Mouse (Mus musculus): ENCODE results near the gene Cd22.
"Not testable (repeated sequence)": the region's sequence is repeated elsewhere in the genome, so short reads cannot be mapped to it uniquely, and the experiment has no call there.

Cd22 gene

DNA sequence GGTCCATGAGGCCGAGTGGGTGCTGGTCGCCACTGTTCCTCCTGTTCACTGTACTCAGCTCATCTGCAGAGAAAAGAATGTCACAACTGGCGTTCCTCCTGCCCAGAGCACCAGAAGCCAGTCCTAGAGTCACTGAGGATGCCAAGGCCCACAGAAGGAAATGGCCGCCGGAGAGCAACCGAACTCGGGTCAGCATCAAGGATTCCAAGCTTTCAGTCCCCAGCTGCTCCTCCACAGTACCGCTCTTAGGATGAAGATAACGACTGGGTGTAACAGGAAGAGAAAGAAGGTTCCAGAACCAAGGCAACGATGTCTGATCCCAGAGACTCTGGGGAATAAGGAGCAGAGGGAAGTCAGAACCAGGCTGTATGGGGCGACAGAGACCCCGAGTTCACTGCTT, 18.7 kb downstream of the Cd22 start, which contains the start of gene Ffar1:
Gene Ffar1, minus strand, starts transcription at position 101 of the 400 bp plus-strand sequence.
- DNase-seq (ENCODE audit: low spot score): no peak

- peak; percentile 36 for DNase-seq (ENCODE audit: low spot score)
Measured at GRCm38 (mm10) chr7:30859635-30860402, 20.3 kb downstream of the Cd22 start.

- DNase-seq (ENCODE audit: low spot score): peak; percentile 29
Measured at GRCm38 (mm10) chr7:30859290-30859634, 20.9 kb downstream of the Cd22 start.

GRCm38 (mm10) chr7:30857746-30858145, 22.4 kb downstream of the Cd22 start:
- DNase-seq (ENCODE audit: low spot score): no peak

GRCm38 (mm10) chr7:30856078-30856477, 24.1 kb downstream of the Cd22 start, which contains the start of gene Ffar3:
TSS of gene Ffar3 (minus strand) at chr7:30856178.
- DNase-seq (ENCODE audit: low spot score): no peak

DNA sequence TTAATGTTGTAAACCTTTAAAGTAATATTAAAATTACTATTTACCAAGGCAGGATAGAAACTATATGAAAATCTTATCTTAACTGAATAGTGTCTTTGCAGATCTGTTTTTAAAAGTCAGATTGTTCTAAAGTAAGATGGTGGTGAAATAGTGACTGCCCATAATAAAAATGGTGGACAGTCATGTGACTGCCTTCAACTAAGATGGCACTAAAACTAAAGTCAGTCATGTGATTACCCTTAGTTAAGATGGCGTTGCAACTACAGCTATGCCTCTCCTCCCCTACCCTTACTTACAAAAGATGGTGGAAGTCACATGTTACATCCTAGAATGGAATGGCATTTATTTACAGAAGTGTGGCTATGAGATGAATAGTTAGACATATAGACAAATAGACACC, 28.7 kb downstream of the Cd22 start:
- no peak for DNase-seq (ENCODE audit: low spot score)

DNA sequence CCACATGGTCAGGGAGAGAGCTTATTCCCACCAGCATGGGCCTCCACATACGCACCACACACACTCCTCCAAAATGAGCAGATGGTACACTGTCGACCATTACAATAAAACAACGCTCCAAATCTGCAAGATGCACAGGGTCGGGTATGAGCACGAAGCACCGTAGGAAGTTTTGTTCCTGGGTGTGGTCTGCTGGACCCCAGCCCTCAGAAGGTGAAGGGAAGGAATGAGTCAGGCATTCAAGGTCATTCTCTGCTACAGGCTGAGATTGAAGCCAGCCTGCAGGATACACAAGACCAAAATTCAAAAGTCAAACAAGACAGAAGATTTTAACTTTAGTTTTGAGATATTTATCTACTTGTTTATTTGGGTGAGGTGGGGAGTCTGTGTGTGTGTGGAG, 32.2 kb downstream of the Cd22 start:
- DNase-seq (ENCODE audit: low spot score): no peak

DNA sequence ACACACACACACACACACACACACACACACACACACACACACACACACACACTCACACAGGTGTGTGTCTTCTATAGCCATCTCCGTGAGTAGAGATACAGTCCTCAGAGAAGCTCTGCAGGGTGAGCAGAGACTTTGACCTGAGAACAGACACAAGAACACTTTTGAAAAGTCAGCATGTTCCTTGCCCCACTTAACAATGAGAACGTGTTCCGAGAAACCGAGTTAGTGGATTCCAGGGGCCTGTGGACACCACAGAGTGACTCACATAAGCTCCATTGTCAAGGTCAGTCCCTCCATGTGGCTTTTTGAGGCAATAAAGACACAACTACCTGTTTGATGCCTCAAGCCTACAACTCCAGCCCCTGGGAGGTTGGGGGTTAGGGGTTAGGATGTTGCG, 32.8 kb downstream of the Cd22 start:
- DNase-seq (ENCODE audit: low spot score): no peak

DNA sequence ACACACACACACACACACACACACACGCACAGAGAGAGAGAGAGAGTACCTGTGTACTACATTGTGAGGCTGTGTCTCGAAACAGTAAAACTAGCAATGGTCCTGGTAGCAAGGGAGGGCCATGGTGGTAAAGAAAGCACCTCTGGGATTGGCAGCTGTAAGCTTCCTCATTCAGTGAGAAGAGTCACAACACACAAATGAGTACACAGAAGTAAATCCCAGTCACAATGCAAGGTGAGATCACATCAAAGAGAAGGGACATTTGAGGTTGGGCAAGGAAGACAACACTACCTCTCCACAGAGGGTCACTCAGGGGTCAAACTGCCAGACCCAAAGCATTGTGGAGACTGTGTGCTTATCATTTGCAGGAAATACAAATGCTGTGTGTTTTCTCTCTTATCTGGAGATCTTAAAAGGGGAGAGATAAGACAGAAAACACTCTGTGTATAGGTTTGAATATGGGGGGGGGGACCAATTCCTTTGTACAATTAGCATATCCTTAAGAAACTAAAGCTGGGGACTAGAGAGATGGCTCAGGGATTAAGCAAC, 33.6 kb downstream of the Cd22 start:
- no peak for DNase-seq (ENCODE audit: low spot score)

DNA sequence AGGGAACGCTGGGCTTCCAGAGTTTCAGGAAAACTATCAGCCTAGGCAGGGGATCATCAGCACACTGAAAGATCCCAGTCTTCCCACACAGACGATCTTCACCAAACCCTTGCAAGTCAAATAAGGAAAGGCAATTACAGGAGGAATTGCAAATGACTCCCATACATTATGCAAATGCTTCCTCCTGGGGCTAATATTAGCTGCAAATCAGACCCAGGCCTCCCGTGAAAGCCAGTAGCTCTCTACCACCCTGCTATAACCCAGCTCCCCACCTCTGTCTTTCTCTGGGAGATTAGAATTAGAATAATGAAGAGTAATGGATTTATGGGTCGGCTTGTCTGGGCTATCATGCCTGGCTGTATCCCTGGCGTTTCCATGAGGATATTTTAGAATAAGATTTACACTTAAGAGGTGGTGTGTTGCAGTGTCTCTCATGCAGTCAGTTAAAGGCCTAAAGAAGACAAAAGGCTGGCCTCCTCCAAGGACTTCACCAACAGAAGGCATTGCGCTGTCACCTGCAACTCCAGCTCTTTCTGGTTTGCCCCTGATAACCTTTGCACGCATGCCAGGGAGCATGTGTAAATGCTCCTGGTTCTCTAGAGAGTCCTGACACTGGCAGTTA, 35.4 kb downstream of the Cd22 start:
- DNase-seq (ENCODE audit: low spot score): no peak

- DNase-seq (ENCODE audit: low spot score): no peak
Measured at GRCm38 (mm10) chr7:30842092-30842491, 38.0 kb downstream of the Cd22 start.

DNA sequence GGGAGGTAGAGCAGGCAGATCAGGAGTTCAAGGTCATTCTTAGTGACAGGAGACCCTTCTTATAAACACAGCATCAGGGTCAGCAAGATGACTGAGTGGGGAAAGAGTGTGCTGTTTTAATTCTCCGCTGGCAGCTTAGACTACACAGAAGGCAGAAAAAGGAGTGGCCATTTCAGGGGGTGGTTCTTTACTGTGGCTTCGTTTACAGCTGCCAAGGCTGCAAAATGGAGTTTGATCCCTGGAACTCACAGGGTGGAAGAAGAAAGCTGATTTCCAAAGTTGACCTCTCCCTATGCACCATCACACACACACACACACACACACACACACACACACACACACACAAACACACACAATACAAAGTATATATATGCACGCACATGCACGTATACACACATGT, 38.8 kb downstream of the Cd22 start:
- no peak for DNase-seq (ENCODE audit: low spot score)

- no peak for DNase-seq (ENCODE audit: low spot score)
Measured at GRCm38 (mm10) chr7:30840306-30840705, 39.8 kb downstream of the Cd22 start.

- no peak for DNase-seq (ENCODE audit: low spot score)
Measured at GRCm38 (mm10) chr7:30837277-30837676, 42.9 kb downstream of the Cd22 start.

DNA sequence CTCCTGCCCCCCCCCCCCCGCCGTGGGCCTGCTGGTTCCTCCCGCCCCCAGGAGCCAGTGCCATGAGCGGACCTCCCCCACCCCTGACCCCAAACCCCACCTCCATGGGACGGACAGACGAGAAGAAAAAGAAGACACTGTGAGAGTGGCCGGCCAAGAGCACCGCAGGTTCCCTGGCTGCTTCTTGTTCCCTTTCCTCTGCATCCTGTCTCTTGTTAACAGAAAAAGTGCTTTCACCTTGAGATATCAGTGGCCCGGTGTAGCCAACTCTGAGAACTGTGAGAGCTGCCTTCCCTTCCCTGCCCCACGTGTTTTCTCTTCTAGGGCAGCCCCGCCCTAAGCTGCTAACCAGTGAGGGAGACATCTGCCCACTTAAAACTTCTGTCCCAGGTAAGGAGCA, 47.5 kb downstream of the Cd22 start:
- DNase-seq (ENCODE audit: low spot score): not testable (repeated sequence)

GRCm38 (mm10) chr7:30832261-30832660, 47.9 kb downstream of the Cd22 start:
- no peak for DNase-seq (ENCODE audit: low spot score)

DNA sequence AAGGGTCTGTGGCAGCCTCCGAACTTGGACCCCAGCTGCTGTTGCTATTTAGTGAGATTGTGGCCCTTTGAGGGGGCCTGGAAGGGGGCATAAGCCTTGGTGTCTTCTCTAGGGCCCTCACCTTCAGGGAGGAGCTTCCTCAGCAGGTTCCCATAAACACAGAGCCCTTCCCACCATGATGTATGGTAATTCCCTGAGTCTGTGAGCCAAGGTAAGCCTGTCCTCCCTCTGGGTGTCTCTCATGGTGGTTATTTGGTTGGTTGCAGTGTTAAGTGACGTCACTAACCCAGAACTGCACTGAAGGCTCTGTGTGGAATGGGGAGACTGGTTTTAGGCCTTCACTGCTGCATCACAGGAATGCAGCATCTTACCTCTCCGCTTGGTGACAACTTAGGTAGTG, 50.7 kb downstream of the Cd22 start:
- DNase-seq (ENCODE audit: low spot score): no peak

- DNase-seq (ENCODE audit: low spot score): not testable (repeated sequence)
Measured at GRCm38 (mm10) chr7:30828871-30829270, 51.3 kb downstream of the Cd22 start.

- no peak for DNase-seq (ENCODE audit: low spot score)
Measured at GRCm38 (mm10) chr7:30826660-30827059, 53.5 kb downstream of the Cd22 start.

- DNase-seq (ENCODE audit: low spot score): no peak
Measured at GRCm38 (mm10) chr7:30824306-30824705, 55.8 kb downstream of the Cd22 start.

GRCm38 (mm10) chr7:30823675-30824074, 56.5 kb downstream of the Cd22 start, which contains the start of gene Ffar2:
TSS of gene Ffar2 (minus strand) at chr7:30823775.
- no peak for DNase-seq (ENCODE audit: low spot score)

DNA sequence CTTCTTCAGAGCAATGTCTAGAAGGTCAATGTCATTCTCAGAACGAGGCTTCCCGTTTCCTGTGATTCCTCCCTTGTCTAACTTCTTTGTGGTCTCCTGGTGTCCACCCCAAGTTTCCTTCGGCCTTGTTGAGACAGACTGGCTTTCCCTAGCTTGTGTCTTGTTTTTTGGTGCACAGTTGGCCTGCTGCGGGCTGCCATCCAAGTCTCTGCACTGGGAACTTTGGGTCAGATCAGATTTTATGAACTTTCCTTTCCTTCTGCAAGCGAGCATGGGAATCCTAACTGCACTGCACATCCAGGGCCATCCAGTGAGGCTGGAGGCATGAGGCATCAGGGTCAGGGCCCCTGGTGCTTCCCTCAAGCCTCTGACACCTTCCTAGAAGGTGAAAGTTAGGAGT, 58.6 kb downstream of the Cd22 start:
- DNase-seq (ENCODE audit: low spot score): no peak

GRCm38 (mm10) chr7:30820854-30821445, 59.2 kb downstream of the Cd22 start:
- no peak for DNase-seq (ENCODE audit: low spot score)
